ENCODE assay signal across 8 mouse cellular contexts in genomic region chr2:58532260-58532850, GRCm38 (mm10). TPM values are rescaled to one million over a fixed set of nuclear protein-coding genes. Genes with fewer than 3 reads are reported as not detected.
DNase-seq lines count a peak whose midpoint lies in the region; ATAC-seq and TF ChIP-seq lines count a peak whose summit lies in the region.

No protein-coding gene starts in this region.

- H3K27me3 ChIP-seq in hindbrain, embryonic 12.5 days, result no peaks in the 10 kb centered on the region

- no peaks in the 10 kb centered on the region for H3K9me3 ChIP-seq in hindbrain, embryonic 12.5 days (replicated peaks)

- DNase-seq in adipocyte (ENCODE audit: low spot score), result peak; percentile 49
- peak; percentile 36 to 69 for DNase-seq in cerebellum, postnatal 4 days (ENCODE audit: low spot score in 2 of 2)
- peak; percentile 87 for DNase-seq in gastrocnemius, adult 18-20 months (ENCODE audit: low spot score)
- peak; percentile 62 for DNase-seq in layer of hippocampus, adult 9-10 months (ENCODE audit: low spot score)
- peak; percentile 83 to 88 for DNase-seq in lung, adult 18-20 months

- ATAC-seq in hindbrain, embryonic 12.5 days (ENCODE audit: low FRiP score), result peak; percentile 87
- ATAC-seq in CD4-positive, CD25-positive, alpha-beta regulatory T cell, adult 4 months, result no peak

- H3K27ac ChIP-seq in hindbrain, embryonic 12.5 days, result peak overlapping the region; percentile 71
- H3K27ac ChIP-seq in olfactory bulb, adult 2 months (ENCODE audit: insufficient read depth, low read depth, low read length), result peak overlapping the region; percentile 33; the same call in 1 of the 2 replicates

- TF ChIP-seq POLR2A in olfactory bulb, adult 2 months (IDR thresholded peaks at IDR 0.05; ENCODE audit: insufficient read depth, low read depth, low read length), result no peak

- H3K4me2 ChIP-seq in hindbrain, embryonic 12.5 days (replicated peaks), result peak overlapping the region; percentile 38

- peaks cover 3% of the 10 kb centered on the region; the same call in 1 of the 2 replicates for H3K36me3 ChIP-seq in hindbrain, embryonic 12.5 days

- no peak for TF ChIP-seq CTCF in olfactory bulb, adult 2 months (IDR thresholded peaks at IDR 0.05; ENCODE audit: insufficient read depth, low read depth, low read length)

- H3K4me3 ChIP-seq in hindbrain, embryonic 12.5 days, result no peak overlapping the region
- H3K4me3 ChIP-seq in olfactory bulb, adult 2 months (ENCODE audit: insufficient read depth, low read depth, low read length), result no peak overlapping the region

- H3K9ac ChIP-seq in hindbrain, embryonic 12.5 days, result no peak overlapping the region

- WGBS in hindbrain, embryonic 12.5 days, result 22% methylated on average over 9 of the region's 10 CpGs
- 6% methylated on average over 10 of the region's 10 CpGs for WGBS in olfactory bulb, adult 2 months

- peaks cover 52% of the 10 kb centered on the region for H3K4me1 ChIP-seq in hindbrain, embryonic 12.5 days
- peaks cover 39% of the 10 kb centered on the region for H3K4me1 ChIP-seq in olfactory bulb, adult 2 months (ENCODE audit: control insufficient read depth, insufficient read depth, low read length)

RNA-seq across cellular contexts. Expression of gene Acvr1, which starts 34.6 kb away (rescaled TPM):
- total RNA-seq in gastrocnemius, adult 18-20 months (2021), result 10 to 100 TPM; 20.6 to 26.8 TPM
- 5.4 and 5.6 TPM in 2 replicates for polyA plus RNA-seq in hindbrain, embryonic 12.5 days (2016; fragmentation: Nextera tagmentation; extraction: Ambion mirVana)
- not detected in 2 replicates for polyA plus RNA-seq in olfactory bulb, adult 2 months (2012; ENCODE audit: insufficient read depth, insufficient read length, low replicate concordance, missing spikeins)
- under 1 TPM in 1 of 2 experiments, not detected in 1; 0.17 TPM for polyA plus RNA-seq in CD4-positive, CD25-positive, alpha-beta regulatory T cell, adult 4 months (2017; shearing (Covaris generic))

RNA-seq across cellular contexts. Expression of gene Upp2, which starts 34.7 kb away (rescaled TPM):
- total RNA-seq in gastrocnemius, adult 18-20 months (2021), result 1 to 10 TPM; 2.1 to 3.1 TPM
- polyA plus RNA-seq in hindbrain, embryonic 12.5 days (2016; fragmentation: Nextera tagmentation; extraction: Ambion mirVana), result 8.5 and 10.9 TPM in 2 replicates
- not detected in 2 replicates for polyA plus RNA-seq in olfactory bulb, adult 2 months (2012; ENCODE audit: insufficient read depth, insufficient read length, low replicate concordance, missing spikeins)
- not detected for polyA plus RNA-seq in CD4-positive, CD25-positive, alpha-beta regulatory T cell, adult 4 months (2017; shearing (Covaris generic))
